Mouse (Mus musculus): Measurements from ENCODE around the gene Pnmt.

DNA sequence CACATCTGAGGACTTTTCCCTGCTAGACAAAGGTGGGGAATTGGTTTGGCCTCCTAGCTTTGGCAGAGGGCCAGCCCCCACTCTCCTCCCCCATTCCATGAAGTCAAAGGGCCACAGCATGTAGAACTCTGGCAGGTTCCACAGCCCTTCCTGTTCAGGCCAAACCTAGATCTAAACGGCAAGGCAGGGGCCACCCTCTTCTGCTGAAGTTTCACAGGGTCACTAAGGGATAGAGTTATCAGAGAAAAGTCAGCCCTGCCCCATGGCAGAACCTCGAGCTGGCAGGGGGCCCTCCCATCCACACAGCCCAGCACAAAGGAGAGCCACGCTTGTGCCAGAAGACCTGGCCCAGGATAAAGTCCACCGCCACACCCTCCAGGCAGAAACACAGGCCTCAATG lies 8.8 kb downstream of the Pnmt start:
- TF ChIP-seq POLR2A (IDR thresholded peaks at IDR 0.05; ENCODE audit: borderline replicate concordance, low read depth, low read length) (no peak), CTCF (IDR thresholded peaks at IDR 0.05; ENCODE audit: low read depth, low read length) (no peak)

Measured in bone marrow macrophage, adult 2 months (primary cell).